Mouse (Mus musculus) lung, postnatal 0 days (tissue): ENCODE measurements at regions not wholly inside any gene's neighbourhood (a gene's known extent, or its start where the extent isn't known, plus 50 kb on each side); places are given as distances from the start of the nearest gene placed in this dataset.

Experiments used
- CTCF ChIP-seq: IDR thresholded peaks from 2 replicates; pipeline ENCODE4 v1.5.1; 2016; ENCODE audit warnings: antibody characterized with exemption, mild to moderate bottlenecking
- EP300 ChIP-seq: IDR thresholded peaks from 2 replicates; pipeline ENCODE4 v1.6.1; 2016; ENCODE audit warnings: antibody characterized with exemption, mild to moderate bottlenecking, control low read depth

DNA sequence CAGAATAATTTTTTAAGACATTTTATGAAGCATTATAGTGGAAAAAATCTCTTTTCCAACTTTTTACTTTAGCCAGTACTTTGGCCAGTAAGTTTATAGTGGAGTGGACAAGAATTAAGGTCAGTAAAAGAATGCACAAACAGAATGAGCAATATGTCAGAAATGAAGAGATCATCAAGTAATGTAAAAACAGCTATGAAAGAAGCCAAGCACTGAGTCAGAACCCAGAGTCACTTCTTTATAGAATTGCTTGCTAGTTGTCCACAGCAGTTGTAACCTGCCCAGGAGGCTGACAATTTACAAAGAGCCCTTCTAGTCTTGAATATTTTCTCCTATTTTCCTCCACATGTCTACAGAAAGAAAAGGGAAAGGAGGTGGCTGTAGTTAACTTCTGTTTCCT, 178.6 kb upstream of the Slc10a2 start:
- TF ChIP-seq CTCF (no peak), EP300 (no peak)
